Mouse (Mus musculus) heart, embryonic 10.5 days (tissue): ENCODE measurements at regions not wholly inside any gene's neighbourhood (a gene's known extent, or its start where the extent isn't known, plus 50 kb on each side); places are given as distances from the start of the nearest gene placed in this dataset.

Experiments
- DNase-seq: peaks from one replicate; pipeline ENCODE4 v3.0.0-alpha.2; 2017; ENCODE audit warnings: low spot score
- H3K27ac ChIP-seq: fragments of 300-500 bp; sonication (generic); 2 replicates; pipeline ENCODE4 v1.5.1; 2016; ENCODE audit warnings: mild to moderate bottlenecking
- H3K27me3 ChIP-seq: fragments of 300-500 bp; sonication (generic); 2 replicates; pipeline ENCODE4 v1.6.1; 2016; ENCODE audit warnings: mild to moderate bottlenecking; ENCODE audit not compliant: poor library complexity, insufficient read depth, severe bottlenecking
- H3K36me3 ChIP-seq: fragments of 300-500 bp; sonication (generic); 2 replicates; pipeline ENCODE4 v1.6.1; 2016; ENCODE audit warnings: mild to moderate bottlenecking, moderate library complexity
- H3K4me1 ChIP-seq: fragments of 300-500 bp; sonication (generic); 2 replicates; pipeline ENCODE4 v1.6.1; 2016; ENCODE audit warnings: mild to moderate bottlenecking
- H3K4me3 ChIP-seq: fragments of 300-500 bp; sonication (generic); 2 replicates; pipeline ENCODE4 v1.5.1; 2016; ENCODE audit warnings: mild to moderate bottlenecking, moderate library complexity
- H3K9me3 ChIP-seq: fragments of 300-500 bp; sonication (generic); 2 replicates; pipeline ENCODE4 v1.6.1; 2016; ENCODE audit warnings: mild to moderate bottlenecking, moderate library complexity
- whole genome bisulfite sequencing: fragments of 180-500 bp; shearing (Covaris S2); methylation state at CpG from one replicate; pipeline ENCODE4 v1.1.7; 2016; 5-methylcytosine and 5-hydroxymethylcytosine counted together

- WGBS, result 78% methylated on average over 5 of the region's 5 CpGs
- no peaks in the 10 kb centered on the region for H3K9me3 ChIP-seq
- DNase-seq, result no peak
- H3K4me1 ChIP-seq, result 0 out of 2 replicates have a peak, but pooled peaks cover 4% of the 10 kb centered on the region
- H3K27ac ChIP-seq, result no peak overlapping the region
- H3K36me3 ChIP-seq, result no peaks in the 10 kb centered on the region
- no peaks in the 10 kb centered on the region for H3K27me3 ChIP-seq
- no peak overlapping the region for H3K4me3 ChIP-seq
Observed at GRCm38 (mm10) chr13:78641687-78642442, 442.3 kb upstream of the Nr2f1 start.

- H3K27ac ChIP-seq, result no peak overlapping the region
- H3K4me3 ChIP-seq, result no peak overlapping the region
- no peaks in the 10 kb centered on the region for H3K27me3 ChIP-seq
- 58% methylated on average over 1 of the region's 1 CpGs for WGBS
- DNase-seq, result no peak
- 0 out of 2 replicates have a peak, but pooled peaks cover 4% of the 10 kb centered on the region for H3K4me1 ChIP-seq
- no peaks in the 10 kb centered on the region for H3K36me3 ChIP-seq
- H3K9me3 ChIP-seq, result no peaks in the 10 kb centered on the region
Observed at GRCm38 (mm10) chr13:78640340-78640739, 440.8 kb upstream of the Nr2f1 start.

GRCm38 (mm10) chr13:78638462-78638861 is 438.9 kb upstream of the Nr2f1 start:
- no peaks in the 10 kb centered on the region for H3K27me3 ChIP-seq
- no peak for DNase-seq
- H3K27ac ChIP-seq, result no peak overlapping the region
- 87% methylated on average over 5 of the region's 5 CpGs for WGBS
- H3K36me3 ChIP-seq, result no peaks in the 10 kb centered on the region
- H3K9me3 ChIP-seq, result no peaks in the 10 kb centered on the region
- no peak overlapping the region for H3K4me3 ChIP-seq
- H3K4me1 ChIP-seq, result 0 out of 2 replicates have a peak, but pooled peaks cover 4% of the 10 kb centered on the region

GRCm38 (mm10) chr13:78631609-78632008 is 432.1 kb upstream of the Nr2f1 start:
- no peak overlapping the region for H3K27ac ChIP-seq
- WGBS, result 88% methylated on average over 2 of the region's 2 CpGs
- H3K4me3 ChIP-seq, result no peak overlapping the region
- no peaks in the 10 kb centered on the region for H3K4me1 ChIP-seq
- H3K9me3 ChIP-seq, result no peaks in the 10 kb centered on the region
- H3K27me3 ChIP-seq, result no peaks in the 10 kb centered on the region
- no peak for DNase-seq
- H3K36me3 ChIP-seq, result no peaks in the 10 kb centered on the region

- no peak overlapping the region for H3K27ac ChIP-seq
- H3K27me3 ChIP-seq, result no peaks in the 10 kb centered on the region
- no peaks in the 10 kb centered on the region for H3K4me1 ChIP-seq
- no peak for DNase-seq
- no peaks in the 10 kb centered on the region for H3K36me3 ChIP-seq
- H3K4me3 ChIP-seq, result no peak overlapping the region
- no peaks in the 10 kb centered on the region for H3K9me3 ChIP-seq
- WGBS, result 47% methylated on average over 10 of the region's 10 CpGs
Observed at GRCm38 (mm10) chr13:78629041-78629727, 429.6 kb upstream of the Nr2f1 start.

- no peak for DNase-seq
- WGBS, result 75% methylated on average over 2 of the region's 2 CpGs
- Histone ChIP-seq H3K27ac (no peak overlapping the region), H3K36me3 (no peaks in the 10 kb centered on the region), H3K4me3 (no peak overlapping the region), H3K4me1 (no peaks in the 10 kb centered on the region), H3K9me3 (no peaks in the 10 kb centered on the region), H3K27me3 (no peaks in the 10 kb centered on the region)
Observed at GRCm38 (mm10) chr13:78623652-78624051, 424.1 kb upstream of the Nr2f1 start.

- no peak for DNase-seq
- WGBS, result 89% methylated on average over 1 of the region's 1 CpGs
- H3K9me3 ChIP-seq, result no peaks in the 10 kb centered on the region
- no peaks in the 10 kb centered on the region for H3K27me3 ChIP-seq
- H3K4me3 ChIP-seq, result no peak overlapping the region
- H3K36me3 ChIP-seq, result no peaks in the 10 kb centered on the region
- H3K27ac ChIP-seq, result no peak overlapping the region
- no peaks in the 10 kb centered on the region for H3K4me1 ChIP-seq
Observed at GRCm38 (mm10) chr13:78602861-78603211, 403.3 kb upstream of the Nr2f1 start.

GRCm38 (mm10) chr13:78602211-78602860 is 402.8 kb upstream of the Nr2f1 start:
- H3K27me3 ChIP-seq, result no peaks in the 10 kb centered on the region
- no peaks in the 10 kb centered on the region for H3K9me3 ChIP-seq
- no peak overlapping the region for H3K4me3 ChIP-seq
- DNase-seq, result no peak
- H3K36me3 ChIP-seq, result no peaks in the 10 kb centered on the region
- H3K27ac ChIP-seq, result no peak overlapping the region
- WGBS, result 79% methylated on average over 6 of the region's 6 CpGs
- no peaks in the 10 kb centered on the region for H3K4me1 ChIP-seq

- Histone ChIP-seq H3K4me3 (no peak overlapping the region), H3K9me3 (no peaks in the 10 kb centered on the region), H3K4me1 (no peaks in the 10 kb centered on the region), H3K36me3 (no peaks in the 10 kb centered on the region), H3K27me3 (no peaks in the 10 kb centered on the region), H3K27ac (no peak overlapping the region)
- no peak for DNase-seq
- 52% methylated on average over 7 of the region's 7 CpGs for whole genome bisulfite sequencing
Observed at GRCm38 (mm10) chr13:78580863-78581595, 381.5 kb upstream of the Nr2f1 start.

GRCm38 (mm10) chr13:78577497-78577896 is 377.9 kb upstream of the Nr2f1 start:
- H3K4me3 ChIP-seq, result no peak overlapping the region
- 87% methylated on average over 1 of the region's 1 CpGs for WGBS

GRCm38 (mm10) chr13:78576300-78577296 is 377.0 kb upstream of the Nr2f1 start:
- WGBS, result 64% methylated on average over 9 of the region's 9 CpGs
- DNase-seq, result no peak
- Histone ChIP-seq H3K4me1 (no peaks in the 10 kb centered on the region), H3K36me3 (no peaks in the 10 kb centered on the region), H3K9me3 (no peaks in the 10 kb centered on the region), H3K27me3 (no peaks in the 10 kb centered on the region), H3K4me3 (no peak overlapping the region), H3K27ac (no peak overlapping the region)

More at GRCm38 (mm10) chr13:78577497-78577896, 377.9 kb upstream of the Nr2f1 start:
- H3K36me3 ChIP-seq, result no peaks in the 10 kb centered on the region
- H3K4me1 ChIP-seq, result no peaks in the 10 kb centered on the region
- H3K27ac ChIP-seq, result no peak overlapping the region
- no peak for DNase-seq
- H3K27me3 ChIP-seq, result no peaks in the 10 kb centered on the region
- no peaks in the 10 kb centered on the region for H3K9me3 ChIP-seq

GRCm38 (mm10) chr13:78571093-78571492 is 371.5 kb upstream of the Nr2f1 start:
- no peaks in the 10 kb centered on the region for H3K36me3 ChIP-seq
- H3K4me3 ChIP-seq, result no peak overlapping the region
- no peak for DNase-seq
- H3K27me3 ChIP-seq, result no peaks in the 10 kb centered on the region
- H3K27ac ChIP-seq, result no peak overlapping the region
- no peaks in the 10 kb centered on the region for H3K9me3 ChIP-seq
- no peaks in the 10 kb centered on the region for H3K4me1 ChIP-seq
- WGBS, result 46% methylated on average over 2 of the region's 2 CpGs
